Mouse (Mus musculus) neural tube, embryonic 13.5 days (tissue): ENCODE results near the gene Olfr1500. TPM values are rescaled to one million over a fixed set of nuclear protein-coding genes. Genes with fewer than 3 reads are reported as not detected.

Experiments used
- polyA plus RNA-seq: library from polyadenylated mRNA; unstranded; fragments of >200 nt; fragmentation: Nextera tagmentation; extraction: Ambion mirVana; gene quantifications from 2 replicates; pipeline ENCODE4 v1.2.1, GENCODE M21; 2015

The Olfr1500 gene
- polyA plus RNA-seq, 1 experiment from 2014 or later: not detected

Other genes with a start within 250 kb of the Olfr1500 start
- gene Olfr1484, start 247.0 kb downstream of the Olfr1500 start, polyA plus RNA-seq: not detected in 2 replicates
- gene Olfr1487, start 213.1 kb downstream of the Olfr1500 start, polyA plus RNA-seq: not detected in 2 replicates
- not detected in 2 replicates for gene Olfr1489, start 198.9 kb downstream of the Olfr1500 start, polyA plus RNA-seq
- not detected in 2 replicates for gene Olfr1490, start 179.4 kb downstream of the Olfr1500 start, polyA plus RNA-seq
- not detected in 2 replicates for gene Olfr1491, start 133.2 kb downstream of the Olfr1500 start, polyA plus RNA-seq
- gene Olfr1493-ps1, start 107.2 kb downstream of the Olfr1500 start, polyA plus RNA-seq: not detected in 2 replicates
- not detected in 2 replicates for gene Olfr1494, start 90.8 kb downstream of the Olfr1500 start, polyA plus RNA-seq
- gene Olfr1495, start 65.9 kb downstream of the Olfr1500 start, polyA plus RNA-seq: not detected in 2 replicates
- not detected in 2 replicates for gene Olfr1496, start 52.6 kb downstream of the Olfr1500 start, polyA plus RNA-seq
- not detected in 2 replicates for gene Olfr1497, start 32.3 kb downstream of the Olfr1500 start, polyA plus RNA-seq
- not detected in 2 replicates for gene Olfr1499, start 11.0 kb downstream of the Olfr1500 start, polyA plus RNA-seq
- not detected in 2 replicates for gene Olfr1501, start 20.2 kb upstream of the Olfr1500 start, polyA plus RNA-seq
- not detected in 2 replicates for gene Olfr1502, start 31.3 kb upstream of the Olfr1500 start, polyA plus RNA-seq
- gene Olfr1504, start 67.4 kb upstream of the Olfr1500 start, polyA plus RNA-seq: not detected in 2 replicates
- not detected in 2 replicates for gene Olfr1505, start 83.0 kb upstream of the Olfr1500 start, polyA plus RNA-seq